Mouse (Mus musculus): ENCODE results near the gene Ykt6.

- TF ChIP-seq CTCF (IDR thresholded peaks at IDR 0.05) (no peak), POLR2A (IDR thresholded peaks at IDR 0.05; ENCODE audit: insufficient read depth, low read depth, low read length) (no peak), EP300 (IDR thresholded peaks at IDR 0.05; ENCODE audit: insufficient read depth, low read depth, low read length) (no peak)
These were observed 6.8 kb upstream of the Ykt6 start for GRCm38 (mm10) chr11:5948546-5949250.
